Mouse (Mus musculus): ENCODE measurements around the gene Hc.

The Hc gene

GRCm38 (mm10) chr2:34956941-34957340, 104.3 kb downstream of the Hc start:
- DNase-seq (ENCODE audit: low spot score in 2 of 2), result no peak

DNA sequence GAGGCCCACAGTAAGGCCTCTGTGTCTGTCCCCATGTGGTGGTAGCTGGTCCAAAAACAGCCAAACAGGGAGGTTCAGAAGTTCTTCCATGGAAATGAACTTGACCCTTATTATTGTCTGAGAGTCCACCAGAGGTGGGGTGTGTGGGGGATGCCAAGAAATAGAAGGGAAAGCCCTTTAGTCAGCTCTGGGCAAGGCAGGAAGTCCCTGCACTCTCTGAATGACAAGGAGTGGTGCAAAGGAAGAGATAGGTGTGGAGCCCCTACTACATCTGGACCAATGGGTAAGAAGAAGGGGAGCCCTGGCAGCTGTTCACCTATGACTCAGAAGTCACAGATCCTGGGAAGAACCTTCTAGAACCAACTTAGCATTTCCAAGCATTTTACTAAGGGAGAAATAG, 106.9 kb downstream of the Hc start:
- DNase-seq (ENCODE audit: low spot score in 2 of 2), result no peak

DNA sequence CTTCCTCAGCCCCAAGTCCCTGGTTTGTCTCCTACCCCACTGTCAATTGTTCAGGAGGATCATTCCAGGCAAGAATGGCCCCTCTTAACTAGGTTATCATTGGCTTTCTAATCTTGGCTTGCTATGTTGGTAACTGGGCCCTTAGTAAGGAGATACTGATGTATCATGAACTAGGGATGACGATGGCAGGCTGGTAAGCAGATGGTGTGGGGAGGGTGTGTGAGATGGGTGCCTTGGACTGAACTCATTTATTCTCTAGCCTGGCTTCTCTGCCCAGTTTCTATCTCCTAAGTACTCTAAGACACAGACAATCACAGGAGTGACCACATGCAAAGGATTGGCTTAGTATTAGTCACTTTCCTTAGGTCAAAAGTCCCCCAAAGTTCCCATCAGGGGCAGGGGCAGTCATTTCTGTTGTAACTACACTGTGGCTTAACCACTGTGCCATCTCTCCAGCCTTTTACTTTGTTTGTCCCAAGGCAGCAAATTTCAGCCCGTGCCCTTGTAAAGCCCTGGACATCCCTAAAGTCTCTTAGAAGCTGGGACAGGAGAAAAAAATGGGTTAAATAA, 107.6 kb downstream of the Hc start:
- DNase-seq (ENCODE audit: low spot score in 2 of 2), result no peak

- DNase-seq (ENCODE audit: low spot score in 2 of 2), result no peak
Observed at GRCm38 (mm10) chr2:34953018-34953417, 108.2 kb downstream of the Hc start.

GRCm38 (mm10) chr2:34951469-34951868, 109.8 kb downstream of the Hc start:
- DNase-seq (ENCODE audit: low spot score in 2 of 2), result no peak

GRCm38 (mm10) chr2:34948622-34949021, 112.6 kb downstream of the Hc start:
- DNase-seq (ENCODE audit: low spot score in 2 of 2), result no peak

GRCm38 (mm10) chr2:34946046-34946445, 115.2 kb downstream of the Hc start:
- DNase-seq (ENCODE audit: low spot score in 2 of 2), result no peak

- DNase-seq (ENCODE audit: low spot score in 2 of 2), result no peak
Observed at GRCm38 (mm10) chr2:34945580-34945979, 115.7 kb downstream of the Hc start.

DNA sequence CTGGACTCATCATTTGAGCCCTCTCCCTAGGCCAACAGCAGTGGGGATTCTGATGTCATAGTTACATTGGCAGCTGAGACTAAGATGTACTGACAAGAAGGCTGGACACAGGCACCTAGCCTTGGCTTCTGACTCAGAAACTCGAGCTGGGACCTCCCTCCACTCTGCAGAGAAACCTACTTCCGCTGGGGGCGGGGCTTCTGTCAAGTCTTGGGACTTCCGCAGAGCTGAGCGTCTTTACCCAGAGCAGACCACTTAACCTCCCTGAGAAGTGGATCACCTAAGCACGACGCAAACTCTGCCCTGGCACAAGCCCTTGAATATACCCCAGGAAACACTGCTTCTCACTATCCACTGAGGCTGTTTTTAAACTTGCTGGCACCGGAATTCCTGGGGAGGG, 116.5 kb downstream of the Hc start:
- DNase-seq (ENCODE audit: low spot score in 2 of 2), result no peak

DNA sequence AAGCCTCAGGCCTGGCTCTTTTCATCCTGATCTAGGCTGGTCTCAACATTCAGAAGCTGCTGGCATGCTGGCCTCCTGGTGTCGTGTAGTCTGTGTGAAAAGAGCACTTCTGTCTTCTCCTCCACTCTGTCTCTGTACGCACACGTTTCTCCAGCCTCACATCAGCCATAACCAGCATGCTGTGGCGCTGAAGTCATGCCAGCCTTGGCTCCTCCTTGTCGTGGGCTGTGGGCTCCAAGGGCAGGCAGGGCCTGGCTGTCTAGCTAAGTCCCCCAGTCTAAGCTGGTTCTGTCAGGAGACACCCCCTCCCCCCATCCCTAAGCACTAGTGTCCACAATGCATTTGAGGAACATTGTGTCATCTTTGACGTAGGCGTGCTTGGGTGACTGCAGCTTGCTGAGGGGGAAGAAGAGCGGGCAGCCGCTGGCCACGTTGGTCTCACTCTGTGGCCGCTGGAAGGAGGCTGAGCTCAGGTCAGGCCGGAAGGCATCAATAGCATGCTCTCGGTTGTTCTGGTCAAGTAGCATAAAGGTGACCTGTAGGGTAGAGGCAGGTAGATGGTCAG, 117.6 kb downstream of the Hc start:
- DNase-seq (ENCODE audit: low spot score in 2 of 2), result no peak

GRCm38 (mm10) chr2:34941061-34941675, 120.1 kb downstream of the Hc start:
- DNase-seq (ENCODE audit: low spot score in 2 of 2), result no peak

DNA sequence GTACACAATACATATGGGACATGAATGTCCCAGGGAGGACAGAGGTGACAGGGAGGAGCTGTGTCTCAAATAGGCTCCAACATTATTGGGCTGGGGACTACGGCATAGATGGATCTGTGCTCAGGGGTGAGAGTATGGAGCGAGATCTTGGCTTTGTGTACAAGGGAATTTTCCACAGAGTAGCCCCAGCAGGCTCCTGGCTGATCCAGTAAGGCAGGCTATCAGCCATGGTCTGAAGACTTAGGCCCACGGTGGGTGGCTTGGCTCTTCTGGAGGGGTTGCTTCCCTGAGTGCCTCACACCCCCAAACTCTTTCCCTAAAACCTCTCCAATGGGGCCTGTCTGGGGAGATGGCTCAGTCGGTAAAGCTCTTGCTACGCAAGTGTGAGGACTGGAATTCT, 121.0 kb downstream of the Hc start:
- DNase-seq (ENCODE audit: low spot score in 2 of 2), result no peak

DNA sequence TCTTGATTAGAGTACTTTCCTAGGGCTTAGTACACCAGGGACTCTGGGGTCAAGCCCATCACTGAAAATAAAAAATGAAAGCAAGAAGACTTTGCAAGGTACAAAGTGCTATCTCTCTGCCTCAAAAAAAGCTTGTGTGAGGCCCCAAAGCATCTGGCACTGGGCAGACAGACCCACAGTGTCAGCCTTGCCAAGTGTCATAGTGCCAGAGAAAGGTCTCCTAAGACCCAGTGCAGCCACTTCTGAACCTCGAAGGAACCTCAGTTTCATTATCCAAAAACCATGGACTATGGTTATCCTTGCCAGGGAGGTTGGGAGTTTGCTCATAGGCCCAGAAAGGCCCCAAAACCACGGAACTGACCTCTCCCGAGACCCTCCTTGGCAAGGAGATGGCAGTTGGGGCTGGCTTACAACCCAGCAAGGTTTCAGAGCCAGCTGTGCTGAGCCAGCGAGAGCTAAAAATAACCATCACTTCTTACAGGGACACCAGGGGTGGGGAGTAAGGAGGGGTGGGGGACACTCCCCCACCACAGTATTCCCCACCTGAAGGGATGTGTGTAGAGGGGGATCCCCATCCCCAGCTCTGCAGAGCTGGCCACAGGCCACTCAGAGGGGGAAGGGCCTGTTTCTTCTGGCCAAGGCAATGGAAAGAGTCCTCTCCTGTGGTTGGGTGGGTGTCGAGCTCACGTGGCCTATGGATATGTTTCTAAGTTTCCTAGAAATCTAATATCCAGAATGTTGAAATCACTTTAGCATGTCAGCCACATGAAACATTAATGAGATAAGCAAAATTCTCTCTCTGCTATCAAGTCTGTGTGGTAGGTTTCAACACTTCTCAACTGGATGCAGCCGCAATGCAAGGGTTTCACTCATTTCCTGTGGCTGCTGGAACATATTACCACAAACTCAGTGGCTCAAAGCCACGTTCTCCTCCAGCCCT, 122.7 kb downstream of the Hc start:
- DNase-seq (ENCODE audit: low spot score in 2 of 2), result no peak

GRCm38 (mm10) chr2:34937460-34937859, 123.8 kb downstream of the Hc start:
- no peak for DNase-seq (ENCODE audit: low spot score in 2 of 2)

Data from cerebellum, postnatal 4 days (tissue).